Mouse (Mus musculus): ENCODE results near the gene Desi1. TPM values are rescaled to one million over a fixed set of nuclear protein-coding genes. Genes with fewer than 3 reads are reported as not detected.

Desi1 gene
- total and polyA plus RNA-seq, 2 experiments from 2014 or later = 26.9 to 43.9 TPM

- no peaks in the 10 kb centered on the region for H3K9me3 ChIP-seq (ENCODE audit: low read length)
- no peak for TF ChIP-seq CTCF (IDR thresholded peaks at IDR 0.05)
- no peak overlapping the region for H3K4me2 ChIP-seq (ENCODE audit: low read depth, low read length, poor library complexity, severe bottlenecking)
- ATAC-seq (ENCODE audit: low FRiP score) = no peak
- no peak for DNase-seq (ENCODE audit: low spot score)
- H3K4me3 ChIP-seq (ENCODE audit: low read depth, low read length) = no peak overlapping the region
- no peaks in the 10 kb centered on the region for H3K27me3 ChIP-seq (ENCODE audit: insufficient read depth, low read length)
- H3K36me3 ChIP-seq (ENCODE audit: insufficient read depth, low read length) = peaks cover 20% of the 10 kb centered on the region
- no peak overlapping the region for H3K9ac ChIP-seq (replicated peaks; ENCODE audit: low read length, poor library complexity, severe bottlenecking)
- 0 out of 2 replicates have a peak, but pooled peaks cover 10% of the 10 kb centered on the region for H3K4me1 ChIP-seq (ENCODE audit: insufficient read depth, low read length)
- peak overlapping the region; percentile 32; the same call in 1 of the 2 replicates for H3K27ac ChIP-seq (ENCODE audit: low read depth, low read length)
- 12% methylated on average over 9 of the region's 9 CpGs for WGBS
Measured at GRCm38 (mm10) chr15:81943176-81943749, 90.4 kb downstream of the Desi1 start.

Other genes starting within 250 kb of the Desi1 start
- gene Tef, start 231.4 kb downstream of the Desi1 start, total RNA-seq (2014; rRNA removed) = 60.1 and 60.6 TPM in 2 replicates
- 23.6 and 25.4 TPM in 2 replicates for gene Tef, start 231.4 kb downstream of the Desi1 start, polyA plus RNA-seq (2015; fragmentation: Nextera tagmentation; extraction: Ambion mirVana)
- gene Tob2, start 175.1 kb downstream of the Desi1 start, total RNA-seq (2014; rRNA removed) = 10.9 and 15.4 TPM in 2 replicates
- gene Tob2, start 175.1 kb downstream of the Desi1 start, polyA plus RNA-seq (2015; fragmentation: Nextera tagmentation; extraction: Ambion mirVana) = 12.2 and 14.2 TPM in 2 replicates
- gene Phf5a, start 162.0 kb downstream of the Desi1 start, total RNA-seq (2014; rRNA removed) = 31.8 and 34.1 TPM in 2 replicates
- gene Phf5a, start 162.0 kb downstream of the Desi1 start, polyA plus RNA-seq (2015; fragmentation: Nextera tagmentation; extraction: Ambion mirVana) = 107 and 118 TPM in 2 replicates
- gene Aco2, start 161.6 kb downstream of the Desi1 start, total RNA-seq (2014; rRNA removed) = 380 and 412 TPM in 2 replicates
- 257 and 279 TPM in 2 replicates for gene Aco2, start 161.6 kb downstream of the Desi1 start, polyA plus RNA-seq (2015; fragmentation: Nextera tagmentation; extraction: Ambion mirVana)
- 46.5 and 49.5 TPM in 2 replicates for gene Polr3h, start 107.6 kb downstream of the Desi1 start, total RNA-seq (2014; rRNA removed)
- 77.0 and 80.3 TPM in 2 replicates for gene Polr3h, start 107.6 kb downstream of the Desi1 start, polyA plus RNA-seq (2015; fragmentation: Nextera tagmentation; extraction: Ambion mirVana)
- gene Csdc2, start 97.1 kb downstream of the Desi1 start, total RNA-seq (2014; rRNA removed) = 172 and 196 TPM in 2 replicates
- 323 and 327 TPM in 2 replicates for gene Csdc2, start 97.1 kb downstream of the Desi1 start, polyA plus RNA-seq (2015; fragmentation: Nextera tagmentation; extraction: Ambion mirVana)
- gene Pmm1, start 72.9 kb downstream of the Desi1 start, total RNA-seq (2014; rRNA removed) = 157 and 172 TPM in 2 replicates
- 122 and 134 TPM in 2 replicates for gene Pmm1, start 72.9 kb downstream of the Desi1 start, polyA plus RNA-seq (2015; fragmentation: Nextera tagmentation; extraction: Ambion mirVana)
- gene 1700029P11Rik, start 53.3 kb downstream of the Desi1 start, total RNA-seq (2014; rRNA removed) = not detected in 2 replicates
- gene 1700029P11Rik, start 53.3 kb downstream of the Desi1 start, polyA plus RNA-seq (2015; fragmentation: Nextera tagmentation; extraction: Ambion mirVana) = not detected in 2 replicates
- 25.6 and 28.3 TPM in 2 replicates for gene Xrcc6, start 46.0 kb downstream of the Desi1 start, total RNA-seq (2014; rRNA removed)
- 23.2 and 28.2 TPM in 2 replicates for gene Xrcc6, start 46.0 kb downstream of the Desi1 start, polyA plus RNA-seq (2015; fragmentation: Nextera tagmentation; extraction: Ambion mirVana)
- gene Snu13, start 13.7 kb upstream of the Desi1 start, total RNA-seq (2014; rRNA removed) = 174 and 179 TPM in 2 replicates
- gene Snu13, start 13.7 kb upstream of the Desi1 start, polyA plus RNA-seq (2015; fragmentation: Nextera tagmentation; extraction: Ambion mirVana) = 242 and 274 TPM in 2 replicates
- gene 4930407I10Rik, start 25.3 kb upstream of the Desi1 start, total RNA-seq (2014; rRNA removed) = 0.05 TPM in 1 of 2 replicates, not detected in the other
- not detected in 2 replicates for gene 4930407I10Rik, start 25.3 kb upstream of the Desi1 start, polyA plus RNA-seq (2015; fragmentation: Nextera tagmentation; extraction: Ambion mirVana)
- not detected in 2 replicates for gene Mei1, start 36.1 kb upstream of the Desi1 start, total RNA-seq (2014; rRNA removed)
- 0.12 and 0.16 TPM in 2 replicates for gene Mei1, start 36.1 kb upstream of the Desi1 start, polyA plus RNA-seq (2015; fragmentation: Nextera tagmentation; extraction: Ambion mirVana)
- gene Ccdc134, start 94.1 kb upstream of the Desi1 start, total RNA-seq (2014; rRNA removed) = 8.4 and 8.7 TPM in 2 replicates
- gene Ccdc134, start 94.1 kb upstream of the Desi1 start, polyA plus RNA-seq (2015; fragmentation: Nextera tagmentation; extraction: Ambion mirVana) = 6.9 and 7.7 TPM in 2 replicates
- gene Srebf2, start 113.3 kb upstream of the Desi1 start, total RNA-seq (2014; rRNA removed) = 204 and 245 TPM in 2 replicates
- 141 and 150 TPM in 2 replicates for gene Srebf2, start 113.3 kb upstream of the Desi1 start, polyA plus RNA-seq (2015; fragmentation: Nextera tagmentation; extraction: Ambion mirVana)
- gene Shisa8, start 179.0 kb upstream of the Desi1 start, total RNA-seq (2014; rRNA removed) = 6.5 and 7.6 TPM in 2 replicates
- gene Shisa8, start 179.0 kb upstream of the Desi1 start, polyA plus RNA-seq (2015; fragmentation: Nextera tagmentation; extraction: Ambion mirVana) = 1.6 and 2.2 TPM in 2 replicates
- gene Tnfrsf13c, start 190.5 kb upstream of the Desi1 start, total RNA-seq (2014; rRNA removed) = 0.94 and 2.1 TPM in 2 replicates
- 0.18 and 0.27 TPM in 2 replicates for gene Tnfrsf13c, start 190.5 kb upstream of the Desi1 start, polyA plus RNA-seq (2015; fragmentation: Nextera tagmentation; extraction: Ambion mirVana)
- 5.2 and 17.9 TPM in 2 replicates for gene Cenpm, start 210.9 kb upstream of the Desi1 start, total RNA-seq (2014; rRNA removed)
- gene Cenpm, start 210.9 kb upstream of the Desi1 start, polyA plus RNA-seq (2015; fragmentation: Nextera tagmentation; extraction: Ambion mirVana) = 10.2 TPM in 2 replicates
- 139 and 156 TPM in 2 replicates for gene 1500009C09Rik, start 218.5 kb upstream of the Desi1 start, total RNA-seq (2014; rRNA removed)
- 15.4 and 17.9 TPM in 2 replicates for gene 1500009C09Rik, start 218.5 kb upstream of the Desi1 start, polyA plus RNA-seq (2015; fragmentation: Nextera tagmentation; extraction: Ambion mirVana)
- 480 and 506 TPM in 2 replicates for gene Sept3, start 241.0 kb upstream of the Desi1 start, total RNA-seq (2014; rRNA removed)
- 369 and 404 TPM in 2 replicates for gene Sept3, start 241.0 kb upstream of the Desi1 start, polyA plus RNA-seq (2015; fragmentation: Nextera tagmentation; extraction: Ambion mirVana)